Mouse (Mus musculus): ENCODE measurements around the gene Dthd1. TPM values are rescaled to one million over a fixed set of nuclear protein-coding genes. Genes with fewer than 3 reads are reported as not detected.

The Dthd1 gene
- under 1 TPM in 1 of 2 experiments, not detected in 1; 0.10 TPM for polyA plus RNA-seq (2017; shearing (Covaris generic))

GRCm38 (mm10) chr5:62813402-62814071, at the start of gene Dthd1:
TSS of gene Dthd1 (plus strand) at chr5:62813823.

GRCm38 (mm10) chr5:62765784-62766701, 47.6 kb upstream of the Dthd1 start, which contains the start of gene Arap2:
TSS of gene Arap2 (minus strand) at chr5:62766159.

Other genes with a start within 250 kb of the Dthd1 start
- gene Arap2, start 47.7 kb upstream of the Dthd1 start, polyA plus RNA-seq (2017; shearing (Covaris generic)): 100 to 1,000 TPM in 1 of 2 experiments, 10 to 100 TPM in 1; 88.8 to 171 TPM

Data from activated CD4-positive, CD25-positive, alpha-beta regulatory T cell (primary cell).